8 mouse cellular contexts compared by ENCODE assay signal in genomic region chr5:19226144-19226865, GRCm38 (mm10). TPM values are rescaled to one million over a fixed set of nuclear protein-coding genes. Genes with fewer than 3 reads are reported as not detected.
DNase-seq lines count a peak whose midpoint lies in the region; ATAC-seq lines count a peak whose summit lies in the region.

No protein-coding gene starts in this region.

- peak overlapping the region; percentile 93 for H3K4me2 ChIP-seq in hindbrain, embryonic 12.5 days (replicated peaks)
- peak overlapping the region; percentile 96 for H3K4me2 ChIP-seq in lung, embryonic 15.5 days

- peak; percentile 96 for ATAC-seq in hindbrain, embryonic 12.5 days (ENCODE audit: low FRiP score)
- peak; percentile 96 for ATAC-seq in lung, embryonic 15.5 days (ENCODE audit: borderline replicate concordance, extremely low read depth, low FRiP score, low TSS enrichment)

- H3K9me3 ChIP-seq in hindbrain, embryonic 12.5 days (replicated peaks) = no peaks in the 10 kb centered on the region
- H3K9me3 ChIP-seq in lung, embryonic 15.5 days = no peaks in the 10 kb centered on the region

- peak overlapping the region; percentile 72 for H3K4me3 ChIP-seq in hindbrain, embryonic 12.5 days
- H3K4me3 ChIP-seq in lung, embryonic 15.5 days = peak overlapping the region; percentile 72

- H3K27ac ChIP-seq in hindbrain, embryonic 12.5 days = peak overlapping the region; percentile 55
- peak overlapping the region; percentile 75 for H3K27ac ChIP-seq in lung, embryonic 15.5 days

- H3K36me3 ChIP-seq in hindbrain, embryonic 12.5 days = no peaks in the 10 kb centered on the region
- H3K36me3 ChIP-seq in lung, embryonic 15.5 days = no peaks in the 10 kb centered on the region

- H3K4me1 ChIP-seq in hindbrain, embryonic 12.5 days = peaks cover 16% of the 10 kb centered on the region; the same call in 1 of the 2 replicates
- peaks cover 19% of the 10 kb centered on the region for H3K4me1 ChIP-seq in lung, embryonic 15.5 days

- DNase-seq in ZHBTc4 (ENCODE audit: low read depth, low spot score) = peak; percentile 92
- peak; percentile 84 to 88 for DNase-seq in cerebellum, postnatal 36 days
- peak; percentile 79 to 82 for DNase-seq in frontal cortex, postnatal 36 days (ENCODE audit: low spot score in 2 of 2)
- DNase-seq in layer of hippocampus, postnatal 14 days (ENCODE audit: low spot score in 2 of 2) = peak; percentile 79 to 89
- peak; percentile 96 for DNase-seq in retina, postnatal 1 day
- no peak for DNase-seq in c-Kit-positive CD71-positive TER-119-positive erythroid progenitor cells, embryonic 14.5 days (ENCODE audit: low spot score)

- WGBS in hindbrain, embryonic 12.5 days = under 1% methylated on average over 46 of the region's 51 CpGs
- WGBS in lung, embryonic 15.5 days = under 1% methylated on average over 47 of the region's 51 CpGs

- H3K27me3 ChIP-seq in hindbrain, embryonic 12.5 days = no peaks in the 10 kb centered on the region
- no peaks in the 10 kb centered on the region; the same call in none of the 2 replicates for H3K27me3 ChIP-seq in lung, embryonic 15.5 days

- H3K9ac ChIP-seq in hindbrain, embryonic 12.5 days = peak overlapping the region; percentile 70
- H3K9ac ChIP-seq in lung, embryonic 15.5 days = peak overlapping the region; percentile 57

RNA-seq across cellular contexts. Expression of gene Magi2, which starts 0.5 kb away (rescaled TPM):
- 16.6 and 18.5 TPM in 2 replicates for polyA plus RNA-seq in hindbrain, embryonic 12.5 days (2016; fragmentation: Nextera tagmentation; extraction: Ambion mirVana)
- 100 to 1,000 TPM; 108 to 117 TPM for total RNA-seq in layer of hippocampus, postnatal 14 days (2021)
- polyA plus RNA-seq in lung, embryonic 15.5 days (2015; fragmentation: Nextera tagmentation; extraction: Ambion mirVana) = 2.0 and 2.7 TPM in 2 replicates
